Mouse (Mus musculus) gastrocnemius, adult 18-20 months (tissue): ENCODE data around the gene Crnkl1. TPM values are rescaled to one million over a fixed set of nuclear protein-coding genes. Genes with fewer than 3 reads are reported as not detected.

Experiments used
- DNase-seq: peaks from one replicate; pipeline ENCODE4 v3.0.0; 2021; ENCODE audit warnings: low spot score
- long read RNA-seq, 2 experiments: library from polyadenylated mRNA; stranded (forward); transcript quantifications; one replicate each; pipeline ENCODE4 v2.0.0; 2021
- total RNA-seq, 2 experiments: library from RNA; stranded (reverse); gene quantifications; 2 replicates each; pipeline ENCODE4 v1.2.3; 2021

The Crnkl1 gene
- 10 to 100 TPM; 17.0 to 17.1 TPM for total RNA-seq
- long read RNA-seq, experiment 1, transcript Crnkl1-201 (14 exons, 3,428 nt), result major isoform, 32 of 34 reads
- long read RNA-seq, experiment 1, partial matches to known transcripts, result 2 of 34 reads
- long read RNA-seq, experiment 1, other reads (novel, unspliced or antisense), result 0 of 34 reads
- long read RNA-seq, experiment 2, transcript Crnkl1-201 (14 exons, 3,428 nt), result major isoform, 23 of 25 reads
- long read RNA-seq, experiment 2, partial matches to known transcripts, result 0 of 25 reads
- long read RNA-seq, experiment 2, other reads (novel, unspliced or antisense), result 2 of 25 reads

DNA sequence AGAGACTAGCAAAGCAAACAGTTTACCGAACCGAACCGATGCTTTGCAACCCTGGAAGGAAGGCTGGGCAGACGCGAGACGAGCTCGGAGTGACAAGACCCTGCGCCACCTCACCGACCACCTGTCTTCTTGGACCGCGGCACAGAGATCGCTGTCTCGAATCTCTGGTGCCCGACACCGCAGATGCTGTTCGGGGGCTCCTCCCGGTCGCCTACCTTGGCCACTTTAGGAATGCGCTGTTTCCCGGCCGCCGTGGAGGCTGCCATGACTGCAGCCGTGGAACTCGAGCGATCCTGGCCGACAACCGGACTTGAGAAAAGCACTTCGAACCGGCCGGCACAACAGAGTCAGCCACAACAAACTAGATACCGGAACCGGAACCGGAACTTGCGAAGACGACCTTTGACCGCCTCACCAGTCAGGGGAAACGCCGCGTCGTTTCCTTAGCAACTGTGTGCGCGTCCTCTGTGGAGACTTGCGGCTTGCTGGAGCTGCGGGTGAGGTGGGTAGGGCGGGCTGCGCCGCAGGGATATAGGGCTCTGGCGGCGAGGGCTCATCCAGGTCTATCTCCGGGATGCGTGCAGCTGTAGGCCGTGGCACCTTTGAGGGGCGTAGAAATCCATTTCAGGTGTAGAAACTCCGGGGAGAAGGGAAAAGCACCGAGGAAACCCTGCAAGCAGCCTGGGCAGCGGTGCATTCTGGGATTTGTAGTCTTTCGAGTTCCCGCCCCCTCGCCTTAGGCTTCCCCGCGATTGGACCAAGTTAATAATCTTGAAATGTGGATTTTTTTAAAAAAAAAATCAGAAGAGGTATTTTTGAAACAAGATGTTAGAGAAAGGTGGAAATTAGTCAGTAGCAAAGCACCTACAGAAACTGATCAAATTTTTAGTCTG lies at the start of gene Crnkl1, which contains the start of gene Cfap61:
Crnkl1 (minus strand) TSS at position 676 of the 893 bp plus-strand sequence.
Cfap61 (plus strand) TSS at position 446 of the 893 bp plus-strand sequence.
- DNase-seq, result peak; percentile 95

DNA sequence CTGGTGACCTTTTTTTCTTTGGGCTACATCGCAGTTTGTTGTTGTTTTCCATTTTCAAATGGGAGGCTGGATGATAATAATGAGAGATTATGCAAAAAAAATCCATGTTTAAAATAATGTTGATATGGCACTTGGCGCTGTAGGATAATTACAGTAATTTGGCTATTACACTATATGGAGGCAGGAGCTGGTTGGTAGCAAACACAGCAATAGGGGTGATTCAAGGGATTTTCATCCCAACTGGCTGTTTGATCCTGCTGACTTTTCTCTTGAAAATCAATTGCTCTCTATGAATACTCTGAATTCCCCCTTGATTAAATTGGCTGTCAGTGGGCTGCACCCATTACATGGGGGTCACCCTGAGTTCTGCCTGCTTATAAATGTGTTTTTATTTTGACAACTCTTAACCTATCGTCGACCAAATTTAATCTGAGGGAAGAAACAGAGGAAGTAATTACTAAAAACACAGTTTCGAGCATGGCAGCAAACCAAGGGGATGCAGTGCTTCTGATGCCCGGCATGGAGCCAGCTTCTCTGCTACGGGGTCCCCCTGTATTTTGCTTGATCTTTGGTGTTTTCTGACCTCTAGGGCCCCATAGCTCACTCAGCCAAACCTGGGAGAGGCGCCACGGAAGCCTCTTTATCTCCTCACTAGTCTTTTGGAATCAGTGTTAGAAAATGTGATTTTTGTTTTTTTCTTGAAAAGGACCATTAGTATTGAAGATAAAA lies 47.7 kb upstream of the Crnkl1 start:
- no peak for DNase-seq

GRCm38 (mm10) chr2:145981699-145982112 lies 46.9 kb upstream of the Crnkl1 start:
- DNase-seq, result no peak

GRCm38 (mm10) chr2:145980881-145981280 lies 46.1 kb upstream of the Crnkl1 start:
- DNase-seq, result no peak

GRCm38 (mm10) chr2:145979616-145980015 lies 44.8 kb upstream of the Crnkl1 start:
- DNase-seq, result no peak

DNA sequence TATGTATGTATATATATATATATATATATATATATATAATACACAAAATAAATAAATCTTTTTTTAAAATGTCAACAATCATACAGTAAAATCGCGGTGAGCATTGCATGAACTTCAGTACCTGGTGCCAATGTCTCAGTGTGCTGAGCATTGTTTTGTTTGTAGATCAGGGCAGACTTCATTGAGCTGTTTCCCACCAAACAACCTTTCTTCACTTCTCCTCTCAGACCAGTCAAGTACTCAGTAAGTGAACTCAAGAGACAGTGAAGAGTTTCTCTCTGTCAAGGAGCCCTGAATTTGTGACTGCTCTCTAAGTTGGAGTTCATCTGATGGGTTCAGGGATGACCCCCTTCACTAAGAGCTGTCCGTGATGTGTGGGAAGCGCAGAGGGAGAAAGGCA lies 37.8 kb upstream of the Crnkl1 start:
- DNase-seq, result no peak

- no peak for DNase-seq
Observed at GRCm38 (mm10) chr2:145971237-145972010, 36.6 kb upstream of the Crnkl1 start.

DNA sequence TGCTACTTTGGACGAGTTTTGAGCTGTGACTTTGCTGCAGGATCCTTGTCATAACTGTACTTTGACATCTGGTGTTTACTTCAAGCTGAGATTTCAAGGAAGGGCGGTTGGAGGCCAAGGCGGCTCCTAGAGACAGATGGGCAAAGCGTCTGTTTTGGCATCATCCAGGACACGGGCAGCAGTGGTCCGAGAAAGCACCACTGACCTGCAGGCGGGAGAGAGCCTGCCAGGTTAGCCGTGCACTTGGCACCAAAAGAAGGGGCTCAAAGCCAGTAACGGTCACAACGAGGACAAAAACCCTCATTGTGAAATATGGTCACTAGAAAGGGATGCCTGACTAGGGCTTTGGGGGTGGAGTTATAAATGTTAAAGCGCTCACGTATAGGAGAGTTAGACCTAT lies 35.9 kb upstream of the Crnkl1 start:
- DNase-seq, result no peak

DNA sequence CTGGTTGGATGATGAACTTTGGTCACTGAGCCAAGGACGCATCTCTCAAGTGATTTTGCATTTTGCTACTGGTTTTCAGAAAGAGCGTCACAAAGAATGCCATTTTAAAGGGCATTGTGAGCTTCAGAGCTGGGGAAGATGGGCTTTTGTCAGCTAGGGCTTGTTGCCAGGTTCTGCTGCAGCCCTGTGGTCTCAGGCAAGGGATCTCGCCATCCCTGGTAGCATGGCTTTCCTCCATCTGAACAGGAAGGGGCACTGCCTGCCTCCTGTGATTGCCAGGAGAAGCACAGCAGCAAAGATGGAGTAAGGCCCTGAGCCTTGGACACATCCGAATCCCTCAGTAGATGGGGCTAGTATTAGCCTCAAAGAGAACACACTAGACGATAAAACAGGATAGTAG lies 27.0 kb upstream of the Crnkl1 start:
- no peak for DNase-seq

- DNase-seq, result no peak
Observed at GRCm38 (mm10) chr2:145958551-145958950, 23.7 kb upstream of the Crnkl1 start.

- DNase-seq, result no peak
Observed at GRCm38 (mm10) chr2:145958097-145958496, 23.3 kb upstream of the Crnkl1 start.

DNA sequence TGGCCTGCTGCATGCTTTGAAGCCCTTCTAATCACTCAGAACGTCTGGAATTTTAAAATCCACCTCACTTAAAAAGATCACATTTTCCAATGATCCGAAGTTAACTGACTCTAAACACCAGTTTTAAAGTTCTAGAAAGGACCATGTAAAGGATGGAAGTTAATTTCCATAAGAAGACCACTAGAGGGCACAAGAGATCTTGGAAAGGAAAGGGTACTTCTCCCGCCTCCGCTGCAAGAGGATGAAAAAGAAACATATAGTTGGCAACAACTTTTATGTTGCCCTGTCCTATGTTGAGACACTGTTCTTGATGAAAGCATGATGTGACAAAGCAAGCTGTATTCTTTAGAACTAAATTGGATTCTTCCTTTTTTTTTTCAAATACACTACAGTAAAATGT lies 22.6 kb upstream of the Crnkl1 start:
- peak; percentile 9 for DNase-seq

- no peak for DNase-seq
Observed at GRCm38 (mm10) chr2:145956318-145956717, 21.5 kb upstream of the Crnkl1 start.

GRCm38 (mm10) chr2:145955844-145956243 lies 21.0 kb upstream of the Crnkl1 start:
- DNase-seq, result no peak

DNA sequence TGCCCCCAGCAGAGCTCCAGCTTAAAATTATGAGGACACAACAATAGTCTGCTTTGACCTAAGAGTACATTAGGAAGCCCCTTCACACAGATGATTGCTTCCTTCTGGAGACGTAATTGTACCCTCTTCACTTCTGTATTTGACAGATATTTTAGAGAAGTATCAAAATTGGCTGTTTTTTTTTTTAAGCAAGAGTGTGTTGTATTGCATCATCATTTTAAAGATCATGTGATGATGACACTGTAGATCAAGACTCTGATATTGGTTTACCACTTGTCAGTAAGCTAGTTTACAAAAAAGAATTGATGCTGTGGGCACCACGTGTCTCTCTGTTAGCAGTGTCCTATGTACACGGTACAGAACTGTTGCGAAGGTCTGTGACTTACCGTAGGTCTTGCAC lies 17.9 kb upstream of the Crnkl1 start:
- no peak for DNase-seq

- no peak for DNase-seq
Observed at GRCm38 (mm10) chr2:145950239-145950638, 15.4 kb upstream of the Crnkl1 start.

- DNase-seq, result no peak
Observed at GRCm38 (mm10) chr2:145949475-145950068, 14.8 kb upstream of the Crnkl1 start.

DNA sequence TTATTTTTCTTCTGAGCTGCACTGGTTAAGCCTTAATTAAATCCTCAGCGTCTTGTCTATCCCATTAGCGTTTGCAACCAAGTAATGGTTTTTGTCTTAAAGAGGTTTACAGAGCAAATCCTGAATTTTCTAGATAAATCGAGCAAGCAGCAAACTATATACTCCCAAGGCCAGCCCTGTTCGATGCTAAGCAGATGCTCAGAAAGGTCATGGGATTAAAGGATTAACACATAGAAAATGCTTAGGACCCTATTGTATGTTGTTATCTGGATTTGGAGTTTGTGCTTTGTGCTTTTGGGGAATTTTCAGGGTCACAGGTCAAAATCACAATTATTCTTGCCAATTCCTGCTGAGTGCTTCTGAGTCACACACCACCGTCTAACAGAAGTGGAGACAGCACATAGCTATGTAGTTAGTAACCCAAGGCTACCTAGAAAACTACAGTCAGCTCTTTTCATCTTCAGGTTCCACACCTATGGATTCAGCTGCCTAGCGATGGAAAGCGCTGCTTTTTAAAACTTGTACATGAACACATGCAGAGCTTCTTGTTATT lies 13.7 kb upstream of the Crnkl1 start:
- no peak for DNase-seq

GRCm38 (mm10) chr2:145944286-145944685 lies 9.5 kb upstream of the Crnkl1 start:
- DNase-seq, result no peak

GRCm38 (mm10) chr2:145941403-145941802 lies 6.6 kb upstream of the Crnkl1 start:
- DNase-seq, result no peak
